Mouse (Mus musculus) thymus, adult 2 months (tissue): ENCODE measurements around the gene Cul7.

ENCODE experiments used
- CTCF ChIP-seq: fragments of 200-500 bp; IDR thresholded peaks from 2 replicates; pipeline ENCODE4 v1.5.1; 2012; ENCODE audit warnings: mild to moderate bottlenecking, control low read depth, low read length, moderate library complexity, borderline replicate concordance; ENCODE audit not compliant: control insufficient read depth, poor library complexity, insufficient read depth; ENCODE audit errors: extremely low read depth
- POLR2A ChIP-seq: fragments of 200-500 bp; IDR thresholded peaks from 2 replicates; pipeline ENCODE4 v1.6.1; 2012; ENCODE audit warnings: mild to moderate bottlenecking, low read length, control low read depth, moderate library complexity; ENCODE audit not compliant: control insufficient read depth, poor library complexity, insufficient read depth; ENCODE audit errors: extremely low read depth

GRCm38 (mm10) chr17:46662730-46663129 lies 12.6 kb downstream of the Cul7 start:
- TF ChIP-seq POLR2A = no peak
- no peak for TF ChIP-seq CTCF
